Mouse (Mus musculus) left cerebral cortex, adult 9 months (tissue): ENCODE measurements around the gene Lgals9.

Source experiments
- DNase-seq, 2 experiments: peaks; one replicate each; pipeline ENCODE4 v3.0.0; 2022; ENCODE audit warnings: low spot score in 2 of 2

Gene Lgals9

DNA sequence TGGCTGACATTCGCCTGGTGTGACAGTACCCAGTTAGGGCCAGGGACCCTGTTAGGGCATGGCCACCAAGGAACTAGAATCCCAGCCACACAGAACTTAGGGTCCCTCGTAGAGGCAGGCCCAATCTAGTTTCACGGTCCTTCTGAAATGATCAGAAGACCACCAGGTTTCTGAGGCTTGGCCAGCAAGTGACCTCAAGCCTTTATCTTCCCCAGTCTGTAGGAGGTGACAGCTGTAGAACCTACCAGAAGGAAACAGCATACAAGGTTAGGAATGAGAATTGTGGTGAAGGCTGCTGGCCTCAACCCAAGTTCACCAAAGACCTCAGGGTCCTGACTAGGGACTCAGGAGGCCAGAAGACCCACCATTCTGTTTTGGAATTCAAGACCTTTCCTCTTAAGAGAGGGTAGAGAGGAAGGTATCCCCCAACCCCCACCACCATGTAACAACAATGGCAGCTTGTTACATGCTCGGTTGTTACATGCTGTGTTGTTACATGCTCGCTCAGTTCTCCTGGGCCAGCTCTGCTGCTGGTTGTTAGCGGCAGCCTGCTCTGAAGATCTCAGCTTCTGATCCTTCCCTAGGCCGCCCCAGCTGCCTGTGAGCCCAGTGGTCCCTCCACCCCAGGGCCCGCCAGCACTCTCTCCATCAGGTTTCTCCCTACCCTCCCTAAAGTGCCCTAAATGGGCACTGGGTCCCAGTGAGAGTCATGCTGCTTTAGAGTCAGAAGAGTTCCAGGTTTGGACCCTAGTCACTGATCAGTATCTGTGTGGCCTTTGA is 7.8 kb downstream of the Lgals9 start:
- no peak for DNase-seq

DNA sequence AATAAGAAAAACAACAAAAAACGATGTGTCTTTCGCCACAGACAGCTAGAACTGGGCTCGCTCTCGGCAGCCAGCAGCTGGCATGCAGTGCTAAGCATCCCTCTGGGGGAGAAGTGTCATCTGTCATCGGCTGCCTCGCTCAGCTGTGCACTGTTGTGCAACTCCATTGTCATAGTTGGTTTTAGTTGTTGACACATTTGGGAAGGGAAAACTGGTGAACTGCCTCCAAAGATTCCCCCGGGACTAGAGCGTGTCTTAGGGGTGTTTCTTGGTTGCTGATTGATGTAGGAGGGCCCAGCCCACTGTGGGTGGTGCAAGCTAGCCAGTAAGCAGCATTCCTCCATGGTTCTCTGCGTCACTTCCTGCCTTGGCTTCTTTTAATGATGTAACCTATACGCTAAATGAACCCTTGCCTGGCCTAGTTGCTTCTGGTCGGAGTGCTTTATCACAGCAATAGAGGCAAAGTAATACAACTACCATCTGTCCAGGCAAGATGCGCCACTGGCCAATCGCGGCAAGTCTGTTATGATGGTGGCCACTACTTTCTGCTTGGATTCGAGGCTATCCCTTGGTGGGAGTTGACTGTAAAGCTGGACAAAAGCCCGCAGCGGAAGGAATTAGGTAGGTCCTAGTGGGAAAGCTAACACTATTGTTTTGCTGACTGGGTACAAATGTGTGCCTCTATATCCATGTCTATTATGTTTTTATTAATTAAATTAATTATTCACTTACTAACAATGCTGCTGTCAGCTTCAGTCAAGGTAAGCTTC is 11.2 kb downstream of the Lgals9 start:
- DNase-seq: no peak

DNA sequence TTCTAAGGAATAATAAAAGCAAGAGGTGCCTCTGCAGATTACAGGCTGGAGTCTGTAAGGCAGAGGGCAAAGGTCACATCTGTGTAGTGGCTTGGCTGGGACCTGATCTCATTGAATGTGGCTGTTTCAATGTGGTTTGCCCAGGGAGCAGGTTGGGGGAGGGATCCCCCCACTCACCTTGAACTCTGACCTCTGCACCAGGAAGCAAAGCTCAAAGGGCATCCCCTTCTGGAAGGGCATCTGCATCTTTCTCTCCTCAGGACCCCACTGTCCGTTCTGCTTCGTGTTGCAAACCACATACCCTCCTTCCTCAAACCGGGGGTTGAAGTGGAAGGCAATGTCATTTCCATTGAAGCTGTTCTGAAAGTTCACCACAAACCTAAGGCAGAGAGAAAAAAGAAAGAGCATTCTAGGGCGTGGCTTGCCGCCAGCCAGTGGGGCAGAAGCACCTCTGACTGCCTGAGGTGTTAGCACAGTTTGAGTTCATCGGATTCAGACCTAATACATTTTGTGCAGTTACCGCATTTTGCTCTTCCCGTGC is 11.9 kb downstream of the Lgals9 start:
- no peak for DNase-seq

DNA sequence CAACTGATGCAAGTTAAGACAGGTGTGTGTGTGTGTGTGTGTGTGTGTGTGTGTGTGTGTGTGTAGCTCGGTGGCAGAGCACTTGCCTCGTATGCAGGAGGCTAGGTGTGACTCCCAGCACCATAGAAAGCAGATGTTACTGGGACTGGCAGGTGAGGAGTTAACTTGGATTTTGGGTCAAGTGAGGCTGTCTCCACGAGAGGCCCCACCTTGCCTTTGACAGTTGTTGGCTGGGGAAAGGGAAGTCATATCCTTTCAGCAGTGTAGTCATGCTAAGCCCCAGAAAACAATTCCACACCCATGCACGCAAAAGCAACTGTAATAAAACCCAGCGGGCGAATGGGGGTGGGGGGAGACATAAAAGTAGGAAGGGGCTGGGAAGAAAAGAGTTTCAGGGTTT is 12.4 kb downstream of the Lgals9 start:
- DNase-seq: no peak

DNA sequence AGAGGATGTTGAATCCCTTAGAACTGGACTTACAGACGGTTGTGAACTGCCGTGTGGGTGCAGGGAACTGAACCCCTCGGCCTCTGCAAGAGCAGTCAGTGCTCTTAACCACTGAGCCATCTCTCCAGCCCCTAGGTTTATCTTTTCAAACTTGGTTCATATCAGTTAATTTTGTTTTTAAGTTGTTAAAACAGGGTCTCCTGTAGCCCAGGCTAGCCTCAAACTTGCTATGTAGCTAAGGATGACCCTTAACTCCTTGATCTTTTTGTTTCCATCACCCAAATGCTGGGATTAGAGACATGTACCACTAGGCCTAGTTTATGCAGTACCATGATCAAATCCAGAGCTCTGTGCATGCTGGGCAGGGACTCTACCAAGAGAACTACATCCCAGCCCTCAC is 13.0 kb downstream of the Lgals9 start:
- DNase-seq: no peak

DNA sequence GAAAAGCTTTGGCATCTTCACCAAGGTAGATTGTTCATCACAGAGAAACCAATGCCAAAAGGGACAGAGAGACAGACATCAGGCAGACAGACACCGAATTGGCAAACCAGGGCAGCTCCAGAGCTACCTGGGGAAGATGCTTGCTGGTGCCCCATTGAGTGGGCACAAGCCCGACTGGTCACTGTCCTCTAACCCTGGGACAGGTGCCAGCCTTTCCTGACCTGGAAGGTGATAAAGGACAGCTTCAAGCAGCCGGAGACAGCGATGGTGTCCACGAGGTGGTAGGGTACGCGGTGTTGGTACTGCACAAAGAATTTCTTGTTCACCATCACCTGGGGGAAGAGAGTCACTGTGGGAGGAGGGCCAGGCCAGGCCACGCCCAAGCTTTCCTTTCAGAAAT is 13.7 kb downstream of the Lgals9 start:
- DNase-seq: no peak

DNA sequence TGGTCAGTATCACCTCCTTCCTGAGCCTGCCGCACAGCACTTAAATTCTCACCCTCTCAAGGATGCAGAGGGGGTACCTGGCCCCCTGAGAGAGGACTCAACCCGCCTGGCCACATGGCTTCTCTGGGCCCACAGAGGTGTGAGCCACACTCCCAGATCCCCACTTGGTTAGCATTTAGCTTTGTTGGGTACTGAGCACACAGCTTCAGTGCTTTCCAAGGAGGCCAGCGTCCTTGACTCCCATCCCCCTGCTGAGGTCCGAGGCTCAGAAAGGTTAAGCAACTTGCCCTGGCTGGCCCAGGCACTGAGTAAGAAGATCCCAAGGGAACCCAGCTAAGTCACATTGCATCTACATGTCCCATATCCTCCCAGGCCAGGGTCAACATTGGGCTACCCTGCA is 16.6 kb downstream of the Lgals9 start:
- DNase-seq: no peak

DNA sequence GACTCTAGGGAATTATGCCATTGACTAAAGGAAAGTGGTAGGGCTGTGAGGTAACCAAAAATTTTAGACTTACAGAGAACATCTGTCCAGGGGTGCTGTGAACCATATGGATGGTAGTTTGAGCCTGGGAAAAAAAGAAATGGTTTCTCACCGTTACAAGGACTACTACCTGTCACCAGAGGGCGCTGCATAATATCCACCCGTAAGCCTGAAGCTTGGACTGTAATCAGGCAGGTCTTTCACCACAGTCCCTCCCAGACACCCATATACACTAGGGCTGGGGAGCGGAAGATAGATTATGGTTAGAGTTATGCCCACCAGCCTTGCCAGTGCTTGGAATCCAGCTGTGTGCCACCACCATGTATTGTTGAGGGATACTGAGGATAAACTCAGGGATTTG is 17.4 kb downstream of the Lgals9 start:
- peak in 1 of 2 experiments; percentile 44 for DNase-seq

DNA sequence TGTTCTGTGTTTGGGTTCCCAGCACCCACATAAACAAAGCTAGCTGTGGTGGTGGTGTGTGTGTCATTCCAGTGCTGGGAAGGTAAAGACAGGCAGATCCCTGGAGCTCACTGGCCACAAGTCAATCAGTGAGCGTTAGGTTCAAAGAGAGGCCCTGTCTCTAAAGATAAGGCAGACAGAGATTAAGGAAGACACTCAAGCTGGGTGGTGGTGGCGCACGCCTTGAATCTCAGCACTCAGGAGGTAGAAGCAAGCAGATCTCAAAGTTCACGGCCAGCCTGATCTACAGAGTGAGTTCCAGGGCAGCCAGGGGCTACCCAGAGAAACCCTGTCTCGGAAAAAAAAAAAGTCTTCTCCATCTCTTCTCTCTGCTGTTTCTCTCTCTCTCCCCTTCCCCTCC is 23.5 kb downstream of the Lgals9 start:
- no peak for DNase-seq

DNA sequence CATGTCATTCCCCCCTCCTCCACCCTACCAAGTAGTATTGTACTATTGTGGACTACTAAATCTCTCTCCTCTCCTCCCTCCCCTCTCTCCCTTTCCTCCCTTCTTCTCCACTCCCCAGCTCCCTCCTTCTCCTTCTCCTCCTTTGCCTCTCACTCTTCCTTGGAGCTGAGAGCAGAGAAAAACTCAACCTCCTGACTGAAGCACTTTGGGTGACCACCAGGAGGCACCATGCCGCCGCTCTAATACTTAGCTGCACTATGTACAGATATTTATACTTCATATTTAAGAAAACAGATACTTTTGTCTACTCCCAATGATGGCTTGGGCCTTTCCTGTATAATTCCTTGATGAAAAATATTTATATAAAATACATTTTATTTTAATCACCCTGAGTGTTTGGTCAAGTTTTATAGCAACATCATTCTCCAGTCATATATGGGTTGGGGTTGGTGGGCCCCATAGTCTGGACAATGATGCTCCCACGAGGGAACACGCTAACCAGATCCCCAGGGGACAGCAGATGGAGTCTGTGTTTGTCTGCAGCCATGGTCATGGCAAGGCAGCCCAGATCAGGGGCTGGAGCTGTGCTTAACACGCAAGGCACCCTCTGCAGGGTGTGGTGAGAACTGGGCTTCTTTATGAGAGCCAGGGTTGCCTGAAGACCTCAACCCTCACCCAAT is 24.8 kb downstream of the Lgals9 start:
- DNase-seq: peak in 1 of 2 experiments; percentile 23

DNA sequence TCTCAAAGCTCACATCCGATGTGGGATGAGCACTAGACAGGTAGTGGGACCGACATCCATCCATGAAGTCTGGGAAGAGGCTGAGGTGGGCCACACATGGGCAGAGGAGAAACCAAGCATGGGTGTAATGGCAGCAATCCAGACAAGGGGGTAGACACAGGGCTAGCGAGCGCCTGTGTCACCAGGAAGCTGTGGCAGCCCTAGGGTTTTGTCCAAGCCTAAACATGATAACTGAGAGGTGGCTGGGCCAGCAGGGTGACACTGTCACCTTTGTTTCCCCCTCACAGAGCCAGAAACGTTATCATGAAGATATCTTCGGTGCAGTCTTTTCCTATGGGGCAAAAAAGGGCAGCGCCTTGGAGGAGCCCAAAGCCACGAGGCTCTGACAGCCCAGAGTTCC is 25.4 kb downstream of the Lgals9 start:
- DNase-seq: no peak

DNA sequence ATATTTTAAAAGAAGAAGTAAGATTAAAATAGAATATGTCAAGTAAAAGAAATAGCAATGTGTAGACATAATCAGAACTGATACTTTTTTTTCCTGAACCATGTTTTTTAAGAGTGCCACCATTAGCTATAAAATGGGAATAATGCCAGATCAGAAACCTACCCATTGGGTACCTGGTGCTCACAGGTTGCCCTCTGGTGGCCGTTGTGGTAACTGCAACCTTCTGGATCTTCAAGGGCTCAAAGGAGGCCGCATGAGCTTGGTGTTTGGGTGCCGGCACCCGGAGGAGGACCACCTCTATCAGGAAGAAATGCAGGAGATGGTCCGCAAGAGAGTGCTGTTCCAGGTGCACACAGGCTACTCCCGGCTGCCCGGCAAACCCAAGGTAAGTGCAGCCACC is 28.5 kb downstream of the Lgals9 start:
- peak; percentile 28 to 90 for DNase-seq

DNA sequence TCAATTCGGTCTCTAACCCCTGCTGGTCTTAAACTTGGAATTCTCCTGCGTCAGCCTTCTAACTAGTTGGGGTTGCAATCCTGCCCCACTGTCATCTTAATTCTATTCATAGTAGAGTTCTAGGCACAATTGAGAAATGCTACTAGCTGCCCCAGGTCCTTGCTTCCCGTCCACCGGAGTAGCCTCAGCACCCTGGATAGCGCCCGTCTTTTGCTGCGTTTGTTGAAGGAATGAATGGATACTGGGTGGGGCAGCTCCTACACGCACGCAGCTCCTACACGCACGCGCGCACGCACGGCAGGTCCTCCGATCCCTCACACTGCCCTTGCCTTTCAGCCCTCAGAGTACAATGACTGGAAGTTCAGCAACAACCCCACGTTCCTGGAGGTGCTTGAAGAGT is 32.3 kb downstream of the Lgals9 start:
- no peak for DNase-seq

DNA sequence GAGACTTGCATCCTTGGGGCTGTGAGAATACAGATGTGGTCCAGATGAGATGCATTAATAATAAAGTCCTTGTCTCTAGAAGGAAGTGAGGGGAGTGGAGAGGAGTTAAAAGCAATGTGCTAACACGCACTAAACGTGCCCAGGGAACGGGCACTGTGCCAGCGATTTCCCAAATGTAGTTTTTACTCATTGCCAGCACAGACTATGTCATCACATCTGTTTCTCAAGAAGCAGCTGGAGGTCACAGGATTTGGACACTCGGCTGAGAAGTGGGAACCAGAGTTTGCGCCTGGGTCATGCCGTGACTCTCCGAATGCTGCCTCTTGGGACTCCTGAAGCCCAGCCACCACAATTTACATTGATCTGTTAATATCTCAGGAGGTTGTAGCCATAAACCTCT is 34.4 kb downstream of the Lgals9 start:
- DNase-seq: no peak

DNA sequence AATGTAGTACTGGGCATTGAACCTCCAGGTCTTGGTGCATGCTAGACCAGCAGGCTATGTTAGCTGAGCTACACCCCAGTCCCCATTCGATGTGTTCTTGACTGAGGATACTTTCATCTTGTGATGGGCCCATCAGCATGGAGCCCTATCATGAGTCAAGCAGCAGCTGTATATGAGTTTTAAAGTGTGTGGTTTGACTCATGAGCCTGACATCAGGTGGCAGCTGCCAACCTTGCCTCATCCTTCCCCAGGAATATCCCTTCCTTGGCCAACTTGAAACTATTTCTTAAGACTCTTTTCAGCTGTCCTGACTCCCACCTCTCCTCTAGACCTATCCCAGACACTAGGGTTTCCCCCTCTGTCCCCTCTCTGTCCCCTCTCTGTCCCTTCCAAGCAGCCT is 41.7 kb downstream of the Lgals9 start:
- DNase-seq: no peak

DNA sequence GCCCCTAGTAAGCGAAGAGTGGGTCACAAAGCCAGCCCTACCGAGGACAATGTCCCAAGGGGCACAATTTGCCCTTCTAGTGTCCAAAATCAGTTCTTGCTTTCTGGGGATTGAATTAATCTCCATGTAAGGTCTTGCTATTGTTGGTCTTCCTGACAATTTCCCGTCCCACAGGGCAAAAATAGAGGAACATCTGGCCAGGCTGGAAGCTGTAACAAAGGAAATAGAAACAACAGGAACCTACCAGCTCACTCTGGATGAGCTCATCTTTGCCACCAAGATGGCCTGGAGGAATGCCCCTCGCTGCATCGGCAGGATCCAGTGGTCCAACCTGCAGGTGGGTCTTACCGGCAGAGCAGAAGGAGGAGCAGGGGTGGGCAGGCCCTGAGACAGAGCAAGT is 49.6 kb downstream of the Lgals9 start:
- no peak for DNase-seq

DNA sequence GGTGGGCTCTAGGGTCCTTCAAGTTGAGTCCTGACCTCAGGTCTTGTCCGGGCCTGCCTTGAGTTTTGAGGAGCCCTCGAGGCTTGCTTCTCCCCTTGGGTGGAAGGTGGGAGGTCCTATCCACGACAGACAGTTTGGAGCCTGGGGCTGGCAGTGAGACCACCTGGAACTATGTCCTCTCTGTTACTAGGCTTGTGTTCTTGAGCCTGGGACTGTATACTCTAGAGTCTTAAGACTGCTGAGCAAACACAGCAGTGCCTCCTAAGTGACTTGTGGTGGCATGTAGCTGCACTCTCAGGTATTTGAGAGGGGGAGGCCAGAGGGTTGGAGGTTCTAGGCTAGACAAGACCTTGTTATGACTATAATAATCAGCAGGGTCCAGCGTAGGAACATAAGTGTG is 50.0 kb downstream of the Lgals9 start:
- no peak for DNase-seq

DNA sequence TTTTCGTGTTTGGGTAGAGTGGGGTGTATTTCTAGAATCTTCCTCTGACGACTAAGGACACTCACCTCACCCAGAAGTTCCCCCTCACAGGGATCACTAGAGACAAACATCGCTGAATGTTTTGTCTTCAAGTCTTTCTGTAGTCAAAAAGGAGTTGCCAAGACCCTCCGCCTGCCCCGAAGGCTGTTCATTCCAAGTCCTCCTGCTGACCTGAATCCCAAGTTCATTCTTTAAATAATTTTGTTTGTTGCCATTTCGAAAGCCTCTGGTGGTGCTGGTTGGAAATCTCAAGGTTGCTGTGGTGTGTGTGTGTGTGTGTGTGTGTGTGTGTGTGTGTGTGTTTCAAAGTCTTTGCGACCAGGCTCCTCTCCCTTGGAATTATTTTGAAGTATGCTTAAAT is 50.4 kb downstream of the Lgals9 start:
- DNase-seq: no peak

DNA sequence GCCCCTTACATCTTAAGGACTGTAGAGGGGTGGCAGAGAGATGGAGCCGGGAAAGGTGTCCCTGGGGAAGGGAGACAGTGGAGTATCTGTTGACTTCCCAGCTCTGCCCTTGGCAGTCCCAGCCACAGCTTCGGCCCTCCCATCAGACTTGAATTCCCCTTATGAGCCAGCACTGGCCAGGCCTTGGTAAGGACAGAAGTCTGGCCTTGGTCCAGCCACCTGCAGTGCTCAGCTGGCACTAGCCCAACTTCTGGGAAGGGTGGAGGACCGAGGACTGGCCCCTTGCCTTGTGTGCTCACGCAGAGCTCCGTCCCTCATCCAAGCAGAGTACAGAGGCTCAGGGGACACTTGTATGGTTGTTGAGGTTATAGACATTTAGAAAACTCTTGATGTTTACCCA is 55.4 kb downstream of the Lgals9 start:
- DNase-seq: peak in 1 of 2 experiments; percentile 12

DNA sequence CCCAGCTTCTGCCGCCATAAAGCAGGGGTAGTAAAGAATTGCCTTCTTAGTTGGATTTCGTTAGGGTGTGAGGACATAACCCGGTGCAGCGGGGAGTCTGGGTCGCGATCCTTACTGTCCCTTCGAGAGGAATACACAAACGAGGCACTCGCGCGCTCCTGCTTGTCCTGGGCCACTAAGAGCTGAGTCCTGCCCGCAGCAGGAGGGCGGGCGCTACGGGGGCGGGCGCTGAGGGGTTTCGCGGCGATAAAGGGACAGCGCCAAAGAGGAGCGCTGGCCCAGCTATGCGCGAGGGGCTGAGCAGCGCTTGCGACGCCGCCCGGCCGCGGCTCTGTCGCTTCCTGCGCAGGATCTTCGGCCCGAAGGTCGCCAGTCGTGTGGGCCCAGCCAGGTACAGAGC is 59.8 kb downstream of the Lgals9 start:
- DNase-seq: no peak

DNA sequence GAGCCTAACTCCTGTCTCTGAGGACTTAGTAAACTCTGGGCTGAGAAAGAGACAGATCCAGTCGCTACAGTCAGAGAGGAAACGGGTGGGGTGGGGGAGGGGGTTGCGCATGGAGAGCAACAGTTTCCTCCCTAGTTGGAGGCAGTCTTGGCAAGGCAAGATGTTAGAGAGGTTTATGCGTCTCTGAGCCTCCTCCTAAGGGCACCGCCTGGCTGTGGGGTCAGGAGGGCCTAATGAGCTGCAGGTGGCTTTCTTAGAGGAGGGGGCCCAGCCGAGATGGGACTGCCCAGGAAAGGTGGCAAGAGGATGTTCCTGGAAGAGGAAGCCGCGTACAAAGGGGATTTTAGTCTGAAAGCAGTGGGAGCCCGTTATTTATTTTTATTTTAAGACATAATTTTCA is 60.6 kb downstream of the Lgals9 start:
- no peak for DNase-seq

DNA sequence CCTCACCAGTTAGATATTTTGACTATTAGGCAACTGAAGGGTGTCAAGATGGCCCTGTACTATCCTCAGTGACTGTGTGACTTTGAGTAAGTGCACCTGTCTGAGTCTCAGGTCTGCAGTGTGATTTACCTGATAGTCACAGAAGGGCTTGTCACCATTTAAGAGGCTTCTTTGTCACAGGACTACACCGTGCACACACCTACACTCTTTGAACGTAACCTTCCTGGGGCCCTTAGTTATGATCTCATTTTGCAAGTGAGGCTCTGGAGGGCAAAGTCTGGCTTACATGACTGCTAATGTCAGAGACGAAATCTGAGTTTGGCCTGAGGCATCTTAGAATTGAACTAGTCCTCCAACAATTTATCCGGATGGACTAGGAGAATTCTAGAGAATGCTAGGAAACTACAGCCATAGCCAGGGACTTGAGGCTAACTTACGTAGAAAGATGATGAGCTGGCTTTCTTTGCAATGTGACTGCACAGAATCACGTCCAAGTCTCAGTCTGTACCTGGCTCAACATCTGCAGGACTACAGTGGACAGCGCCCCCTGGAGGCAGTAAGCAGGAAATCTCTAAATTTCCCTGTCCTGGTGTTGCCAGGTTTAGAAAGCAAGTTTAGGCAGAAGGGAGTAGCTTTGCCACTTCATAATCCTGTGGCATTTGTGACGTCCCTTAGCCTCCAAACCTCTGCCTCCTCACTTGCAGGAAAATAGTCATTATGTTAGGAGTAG is 61.9 kb downstream of the Lgals9 start:
- DNase-seq: peak in 1 of 2 experiments; percentile 35
